In the genomic region with DNA sequence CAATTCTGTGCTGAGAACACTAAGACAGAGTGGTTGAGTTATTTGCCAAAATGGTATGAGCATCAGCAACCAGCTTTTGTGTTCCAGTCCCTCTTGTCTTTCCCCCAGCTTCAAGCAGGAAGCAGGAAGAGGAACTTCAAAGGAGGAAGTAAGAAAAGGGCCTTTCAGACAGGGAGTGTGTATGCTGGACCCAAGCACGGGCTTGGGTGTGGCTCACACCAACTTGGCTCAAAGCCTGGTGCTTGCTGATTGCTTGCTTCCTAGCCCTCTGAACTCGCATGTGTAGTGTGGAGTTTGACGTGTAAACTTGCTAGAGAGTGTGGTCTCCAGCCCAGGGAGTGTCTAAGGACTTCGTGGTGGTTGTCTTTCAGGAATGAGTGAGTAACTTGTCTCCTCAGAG, we compare ENCODE assay signal across 8 mouse cellular contexts.
A peak's percentile ranks its signal among the peaks of the same experiment; 100 is the strongest.
DNase-seq lines count a peak whose midpoint lies in the region; ATAC-seq and TF ChIP-seq lines count a peak whose summit lies in the region.

No protein-coding gene starts in this region.

- peak overlapping the region; percentile 29; the same call in 1 of the 2 replicates for H3K27ac ChIP-seq in intestine, embryonic 15.5 days
- H3K27ac ChIP-seq in lung, embryonic 14.5 days (ENCODE audit: low read depth), result no peak overlapping the region
- peak overlapping the region; percentile 81 for H3K27ac ChIP-seq in stomach, embryonic 16.5 days (ENCODE audit: low read length)
- H3K27ac ChIP-seq in hindbrain, embryonic 10.5 days, result no peak overlapping the region

- no peaks in the 10 kb centered on the region for H3K27me3 ChIP-seq in intestine, embryonic 15.5 days (replicated peaks)
- H3K27me3 ChIP-seq in lung, embryonic 14.5 days (ENCODE audit: insufficient read depth, low read length), result no peaks in the 10 kb centered on the region
- H3K27me3 ChIP-seq in stomach, embryonic 16.5 days (ENCODE audit: control insufficient read depth, insufficient read depth, low read length), result no peaks in the 10 kb centered on the region
- H3K27me3 ChIP-seq in hindbrain, embryonic 10.5 days (ENCODE audit: insufficient read depth, poor library complexity, severe bottlenecking), result no peaks in the 10 kb centered on the region

- TF ChIP-seq CTCF in lung, embryonic 14.5 days (IDR thresholded peaks at IDR 0.05; ENCODE audit: low read depth), result no peak

- H3K9ac ChIP-seq in intestine, embryonic 15.5 days, result no peak overlapping the region
- H3K9ac ChIP-seq in lung, embryonic 14.5 days, result no peak overlapping the region
- no peak overlapping the region for H3K9ac ChIP-seq in stomach, embryonic 16.5 days (ENCODE audit: low read length)

- H3K4me3 ChIP-seq in intestine, embryonic 15.5 days (replicated peaks), result no peak overlapping the region
- H3K4me3 ChIP-seq in lung, embryonic 14.5 days (ENCODE audit: low read depth, low read length), result no peak overlapping the region
- H3K4me3 ChIP-seq in stomach, embryonic 16.5 days (replicated peaks; ENCODE audit: low read length), result no peak overlapping the region
- H3K4me3 ChIP-seq in hindbrain, embryonic 10.5 days, result no peak overlapping the region

- WGBS in intestine, embryonic 15.5 days, result 30% methylated on average over 4 of the region's 4 CpGs
- WGBS in lung, embryonic 14.5 days, result 20% methylated on average over 4 of the region's 4 CpGs
- 19% methylated on average over 4 of the region's 4 CpGs for WGBS in stomach, embryonic 16.5 days
- WGBS in hindbrain, embryonic 10.5 days, result 73% methylated on average over 4 of the region's 4 CpGs

- no peak overlapping the region for H3K4me2 ChIP-seq in intestine, embryonic 15.5 days (replicated peaks)
- H3K4me2 ChIP-seq in lung, embryonic 14.5 days, result no peak overlapping the region
- 0 out of 2 replicates have a peak overlapping the region, but pooled peaks have one; percentile 8 for H3K4me2 ChIP-seq in stomach, embryonic 16.5 days (ENCODE audit: low read depth, low read length)

- no peaks in the 10 kb centered on the region for H3K9me3 ChIP-seq in intestine, embryonic 15.5 days
- H3K9me3 ChIP-seq in lung, embryonic 14.5 days (ENCODE audit: low read depth, low read length), result no peaks in the 10 kb centered on the region
- H3K9me3 ChIP-seq in stomach, embryonic 16.5 days (replicated peaks; ENCODE audit: control insufficient read depth, low read length), result no peaks in the 10 kb centered on the region
- no peaks in the 10 kb centered on the region for H3K9me3 ChIP-seq in hindbrain, embryonic 10.5 days

- no peaks in the 10 kb centered on the region for H3K36me3 ChIP-seq in intestine, embryonic 15.5 days
- H3K36me3 ChIP-seq in lung, embryonic 14.5 days (ENCODE audit: insufficient read depth), result no peaks in the 10 kb centered on the region
- H3K36me3 ChIP-seq in stomach, embryonic 16.5 days (ENCODE audit: control insufficient read depth, insufficient read depth, low read length), result no peaks in the 10 kb centered on the region
- H3K36me3 ChIP-seq in hindbrain, embryonic 10.5 days, result no peaks in the 10 kb centered on the region

- ATAC-seq in frontal cortex, adult (ENCODE audit: low TSS enrichment), result 0 out of 2 replicates have a peak, but pooled peaks have one; percentile 34
- ATAC-seq in intestine, embryonic 15.5 days, result peak; percentile 82
- peak; percentile 84 for ATAC-seq in lung, embryonic 14.5 days (ENCODE audit: insufficient read depth)
- peak; percentile 88 for ATAC-seq in stomach, embryonic 16.5 days (ENCODE audit: insufficient read depth, low FRiP score)

- DNase-seq in frontal cortex, postnatal 25 days (ENCODE audit: low spot score in 2 of 2), result no peak
- DNase-seq in frontal cortex, postnatal 10 days (ENCODE audit: low spot score in 2 of 2), result peak; percentile 28 to 31
- peak; percentile 72 for DNase-seq in lung, embryonic 14.5 days
- no peak for DNase-seq in hindbrain, embryonic 10.5 days (ENCODE audit: low spot score)
- no peak for DNase-seq in neural tube, embryonic 10.5 days (ENCODE audit: extremely low spot score, low spot score)

- H3K4me1 ChIP-seq in intestine, embryonic 15.5 days (replicated peaks), result peaks cover 12% of the 10 kb centered on the region
- no peaks in the 10 kb centered on the region for H3K4me1 ChIP-seq in lung, embryonic 14.5 days (ENCODE audit: insufficient read depth)
- peaks cover 10% of the 10 kb centered on the region for H3K4me1 ChIP-seq in stomach, embryonic 16.5 days (ENCODE audit: control insufficient read depth, insufficient read depth, low read length)
- H3K4me1 ChIP-seq in hindbrain, embryonic 10.5 days (replicated peaks), result peaks cover 10% of the 10 kb centered on the region; the same call in 1 of the 2 replicates

Comparison
In these comparisons a context has a peak if more than half of its experiments do, and no peak if none do; other contexts are left out.
1. DNase-seq: peak in frontal cortex, postnatal 10 days (2 of 2) and lung, embryonic 14.5 days (single experiment); none in frontal cortex, postnatal 25 days (0 of 2), hindbrain, embryonic 10.5 days (single experiment) and neural tube, embryonic 10.5 days (single experiment).
2. ATAC-seq: peak in every context shown above with its lines; median percentile 88 in stomach, embryonic 16.5 days; 84 in lung, embryonic 14.5 days; 82 in intestine, embryonic 15.5 days; 34 in frontal cortex, adult.
3. H3K27ac ChIP-seq: peak in intestine, embryonic 15.5 days (single experiment) and stomach, embryonic 16.5 days (single experiment); none in lung, embryonic 14.5 days (single experiment) and hindbrain, embryonic 10.5 days (single experiment).